Mouse (Mus musculus) hindbrain, embryonic 11.5 days (tissue): ENCODE measurements at regions not wholly inside any gene's neighbourhood (a gene's known extent, or its start where the extent isn't known, plus 50 kb on each side); places are given as distances from the start of the nearest gene placed in this dataset.
A peak's percentile ranks its signal among the peaks of the same experiment; 100 is the strongest.

ENCODE experiments used
- ATAC-seq: fragments of 200-750 bp; cut with Nextera tagmentation; 2 replicates; pipeline ENCODE4 v1.8.0; 2017; ENCODE audit warnings: mild to moderate bottlenecking, moderate TSS enrichment, moderate library complexity; ENCODE audit not compliant: low FRiP score
- DNase-seq: peaks from one replicate; pipeline ENCODE4 v3.0.0-alpha.2; 2015; ENCODE audit warnings: low spot score
- H3K27ac ChIP-seq: fragments of 300-500 bp; sonication (generic); 2 replicates; pipeline ENCODE4 v1.5.1; 2014; ENCODE audit warnings: mild to moderate bottlenecking, low read depth, low read length
- H3K27me3 ChIP-seq: fragments of 300-500 bp; sonication (generic); 2 replicates; pipeline ENCODE4 v1.6.1; 2014; ENCODE audit warnings: mild to moderate bottlenecking, low read length, moderate library complexity, mixed read lengths; ENCODE audit not compliant: control insufficient read depth, insufficient read depth
- H3K36me3 ChIP-seq: fragments of 300-500 bp; sonication (generic); 2 replicates; pipeline ENCODE4 v1.6.1; 2014; ENCODE audit warnings: mild to moderate bottlenecking, low read length, moderate library complexity, mixed read lengths; ENCODE audit not compliant: control insufficient read depth, insufficient read depth
- H3K4me1 ChIP-seq: fragments of 300-500 bp; sonication (generic); replicated peaks from 2 replicates; pipeline ENCODE4 v1.6.1; 2014; ENCODE audit warnings: low read length, mixed read lengths; ENCODE audit not compliant: control insufficient read depth, insufficient read depth
- H3K4me2 ChIP-seq: fragments of 300-500 bp; sonication (generic); replicated peaks from 2 replicates; pipeline ENCODE4 v1.6.1; 2014; ENCODE audit warnings: mild to moderate bottlenecking, low read depth, low read length
- H3K4me3 ChIP-seq: fragments of 300-500 bp; sonication (generic); 2 replicates; pipeline ENCODE4 v1.5.1; 2014; ENCODE audit warnings: low read depth, low read length
- H3K9ac ChIP-seq: fragments of 300-500 bp; sonication (generic); 2 replicates; pipeline ENCODE4 v1.6.1; 2014; ENCODE audit warnings: low read depth, low read length
- H3K9me3 ChIP-seq: fragments of 300-500 bp; sonication (generic); 2 replicates; pipeline ENCODE4 v1.6.1; 2016; ENCODE audit warnings: low read length; ENCODE audit not compliant: control insufficient read depth
- WGBS: fragments of 180-500 bp; shearing (Covaris S2); extraction: QIAGEN DNeasy Blood & Tissue Kit; methylation state at CpG from one replicate; pipeline ENCODE4 v1.1.7; 2014; 5-methylcytosine and 5-hydroxymethylcytosine counted together

- Histone ChIP-seq H3K4me1 (no peaks in the 10 kb centered on the region), H3K4me3 (no peak overlapping the region), H3K9me3 (no peaks in the 10 kb centered on the region), H3K27me3 (no peaks in the 10 kb centered on the region), H3K36me3 (no peaks in the 10 kb centered on the region), H3K9ac (no peak overlapping the region), H3K27ac (no peak overlapping the region), H3K4me2 (no peak overlapping the region)
- ATAC-seq (no peak), DNase-seq (no peak)
Observed at GRCm38 (mm10) chr13:5704991-5705390, 156.3 kb upstream of the Klf6 start.

GRCm38 (mm10) chr13:5711646-5712045 lies 149.6 kb upstream of the Klf6 start:
- Histone ChIP-seq H3K36me3 (no peaks in the 10 kb centered on the region), H3K4me1 (no peaks in the 10 kb centered on the region), H3K9ac (no peak overlapping the region), H3K9me3 (no peaks in the 10 kb centered on the region), H3K4me2 (no peak overlapping the region), H3K27ac (no peak overlapping the region), H3K4me3 (no peak overlapping the region), H3K27me3 (no peaks in the 10 kb centered on the region)
- 95% methylated on average over 1 of the region's 1 CpGs for WGBS
- no peak for ATAC-seq
- DNase-seq: no peak

GRCm38 (mm10) chr13:5713195-5713863 lies 148.0 kb upstream of the Klf6 start:
- 88% methylated on average over 6 of the region's 6 CpGs for WGBS
- DNase-seq (no peak), ATAC-seq (no peak)
- Histone ChIP-seq H3K4me2 (no peak overlapping the region), H3K27ac (no peak overlapping the region), H3K4me3 (no peak overlapping the region), H3K4me1 (no peaks in the 10 kb centered on the region), H3K27me3 (no peaks in the 10 kb centered on the region), H3K9ac (no peak overlapping the region), H3K9me3 (no peaks in the 10 kb centered on the region), H3K36me3 (no peaks in the 10 kb centered on the region)

- Histone ChIP-seq H3K9ac (no peak overlapping the region), H3K9me3 (no peaks in the 10 kb centered on the region), H3K27ac (no peak overlapping the region), H3K36me3 (no peaks in the 10 kb centered on the region), H3K27me3 (no peaks in the 10 kb centered on the region), H3K4me1 (no peaks in the 10 kb centered on the region), H3K4me3 (no peak overlapping the region), H3K4me2 (no peak overlapping the region)
- 75% methylated on average over 12 of the region's 12 CpGs for WGBS
- no peak for ATAC-seq
- DNase-seq: no peak
Observed at GRCm38 (mm10) chr13:5714191-5714591, 147.1 kb upstream of the Klf6 start.

DNA sequence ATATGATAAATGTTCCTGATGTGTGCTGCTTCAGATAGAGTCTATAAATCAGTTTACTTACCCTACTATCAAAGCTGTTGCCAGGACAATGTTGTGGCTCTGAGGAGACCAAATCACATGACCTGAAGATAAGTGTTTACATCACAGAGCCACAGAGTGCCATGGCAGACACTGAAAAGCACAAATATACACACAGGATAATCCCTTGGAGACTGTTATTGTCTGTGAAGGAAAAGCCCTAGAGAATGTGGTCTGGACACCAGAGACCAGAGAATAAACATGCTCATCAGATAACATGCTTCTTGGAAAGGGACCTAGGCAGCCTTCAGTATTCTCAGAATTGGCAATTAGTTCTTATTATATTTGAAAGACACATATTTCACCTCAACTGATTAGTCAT lies 146.5 kb upstream of the Klf6 start:
- H3K4me3 ChIP-seq: no peak overlapping the region
- no peak overlapping the region for H3K4me2 ChIP-seq
- no peak overlapping the region for H3K9ac ChIP-seq
- H3K4me1 ChIP-seq: no peaks in the 10 kb centered on the region
- H3K9me3 ChIP-seq: no peaks in the 10 kb centered on the region
- no peaks in the 10 kb centered on the region for H3K36me3 ChIP-seq
- DNase-seq: no peak
- no peak for ATAC-seq
- H3K27me3 ChIP-seq: no peaks in the 10 kb centered on the region
- no peak overlapping the region for H3K27ac ChIP-seq

- no peaks in the 10 kb centered on the region for H3K36me3 ChIP-seq
- ATAC-seq: no peak
- WGBS: 85% methylated on average over 3 of the region's 3 CpGs
- no peaks in the 10 kb centered on the region for H3K9me3 ChIP-seq
- H3K4me3 ChIP-seq: no peak overlapping the region
- no peaks in the 10 kb centered on the region for H3K4me1 ChIP-seq
- H3K4me2 ChIP-seq: no peak overlapping the region
- no peaks in the 10 kb centered on the region for H3K27me3 ChIP-seq
- DNase-seq: no peak
- H3K9ac ChIP-seq: no peak overlapping the region
- H3K27ac ChIP-seq: no peak overlapping the region
Observed at GRCm38 (mm10) chr13:5716749-5717148, 144.5 kb upstream of the Klf6 start.

- ATAC-seq: no peak
- H3K4me1 ChIP-seq: no peaks in the 10 kb centered on the region
Observed at GRCm38 (mm10) chr13:5723319-5723718, 138.0 kb upstream of the Klf6 start.

GRCm38 (mm10) chr13:5724364-5724763 lies 136.9 kb upstream of the Klf6 start:
- Histone ChIP-seq H3K36me3 (no peaks in the 10 kb centered on the region), H3K4me2 (no peak overlapping the region), H3K9ac (no peak overlapping the region), H3K27ac (no peak overlapping the region), H3K4me1 (no peaks in the 10 kb centered on the region), H3K9me3 (no peaks in the 10 kb centered on the region), H3K4me3 (no peak overlapping the region), H3K27me3 (no peaks in the 10 kb centered on the region)
- ATAC-seq (no peak), DNase-seq (peak; percentile 19)
- 67% methylated on average over 1 of the region's 1 CpGs for WGBS

More at GRCm38 (mm10) chr13:5723319-5723718, 138.0 kb upstream of the Klf6 start:
- H3K9ac ChIP-seq: no peak overlapping the region
- H3K4me3 ChIP-seq: no peak overlapping the region
- H3K9me3 ChIP-seq: no peaks in the 10 kb centered on the region
- no peak overlapping the region for H3K4me2 ChIP-seq
- no peak overlapping the region for H3K27ac ChIP-seq
- no peak for DNase-seq
- no peaks in the 10 kb centered on the region for H3K36me3 ChIP-seq
- no peaks in the 10 kb centered on the region for H3K27me3 ChIP-seq
- WGBS: 90% methylated on average over 2 of the region's 2 CpGs

DNA sequence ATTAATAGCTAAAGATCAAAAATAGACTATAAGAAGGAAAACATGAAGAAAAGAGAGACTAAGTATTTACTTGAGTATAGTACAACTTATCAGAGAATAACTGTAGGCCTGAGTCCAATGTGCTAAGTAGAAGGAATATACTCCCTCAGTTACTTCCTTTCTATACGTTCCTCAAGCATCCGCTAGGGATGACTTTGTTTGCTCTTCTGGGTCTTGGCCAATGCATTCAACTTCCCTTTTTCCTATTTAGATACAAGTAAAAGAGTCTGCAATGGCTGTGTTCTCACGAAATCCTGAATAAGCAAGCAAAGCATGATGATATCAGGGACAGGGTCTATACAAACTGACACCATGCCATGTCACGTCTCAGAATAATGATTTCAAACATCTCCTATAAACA lies 135.3 kb upstream of the Klf6 start:
- no peak overlapping the region for H3K27ac ChIP-seq
- no peak overlapping the region for H3K4me3 ChIP-seq
- no peak overlapping the region for H3K9ac ChIP-seq
- ATAC-seq (no peak), DNase-seq (no peak)
- H3K4me2 ChIP-seq: no peak overlapping the region
- 90% methylated on average over 4 of the region's 4 CpGs for WGBS
- no peaks in the 10 kb centered on the region for H3K27me3 ChIP-seq
- H3K36me3 ChIP-seq: no peaks in the 10 kb centered on the region
- no peaks in the 10 kb centered on the region for H3K4me1 ChIP-seq
- H3K9me3 ChIP-seq: no peaks in the 10 kb centered on the region
